ENCODE assay signal across 8 mouse cellular contexts in genomic region chr12:105683933-105684901, GRCm38 (mm10). TPM values are rescaled to one million over a fixed set of nuclear protein-coding genes. Genes with fewer than 3 reads are reported as not detected.
DNase-seq lines count a peak whose midpoint lies in the region; ATAC-seq and TF ChIP-seq lines count a peak whose summit lies in the region.

Gene Gskip (plus strand): TSS chr12:105684829.

- H3K4me1 ChIP-seq in G1E (ENCODE audit: insufficient read depth, low read depth, low read length) = peaks cover 65% of the 10 kb centered on the region
- peaks cover 6% of the 10 kb centered on the region; the same call in 1 of the 2 replicates for H3K4me1 ChIP-seq in forebrain, embryonic 11.5 days (replicated peaks; ENCODE audit: control insufficient read depth, insufficient read depth, low read length)
- H3K4me1 ChIP-seq in heart, postnatal 0 days (ENCODE audit: control insufficient read depth, insufficient read depth) = peaks cover 17% of the 10 kb centered on the region; the same call in 1 of the 2 replicates
- peaks cover 5% of the 10 kb centered on the region; the same call in 1 of the 2 replicates for H3K4me1 ChIP-seq in lung, adult 2 months (ENCODE audit: control insufficient read depth, insufficient read depth, low read length)
- H3K4me1 ChIP-seq in neural tube, embryonic 14.5 days (ENCODE audit: control insufficient read depth, insufficient read depth, low read length) = peaks cover 22% of the 10 kb centered on the region

- H3K9ac ChIP-seq in forebrain, embryonic 11.5 days (ENCODE audit: low read length) = peak within 1 kb of the TSS; percentile 86
- H3K9ac ChIP-seq in heart, postnatal 0 days (replicated peaks; ENCODE audit: low read depth, low read length) = peak within 1 kb of the TSS; percentile 87
- H3K9ac ChIP-seq in neural tube, embryonic 14.5 days (replicated peaks; ENCODE audit: low read depth, low read length) = peak within 1 kb of the TSS; percentile 90

- H3K4me2 ChIP-seq in forebrain, embryonic 11.5 days (ENCODE audit: low read depth, low read length, severe bottlenecking) = peak within 1 kb of the TSS; percentile 94
- H3K4me2 ChIP-seq in heart, postnatal 0 days (ENCODE audit: low read depth, low read length) = peak within 1 kb of the TSS; percentile 83
- H3K4me2 ChIP-seq in neural tube, embryonic 14.5 days (ENCODE audit: low read depth, low read length) = peak within 1 kb of the TSS; percentile 93

- H3K27ac ChIP-seq in forebrain, embryonic 11.5 days (ENCODE audit: low read depth, low read length) = peak within 1 kb of the TSS; percentile 81
- peak within 1 kb of the TSS; percentile 90 for H3K27ac ChIP-seq in heart, postnatal 0 days (ENCODE audit: low read depth)
- peak within 1 kb of the TSS; percentile 91 for H3K27ac ChIP-seq in neural tube, embryonic 14.5 days (ENCODE audit: low read depth, low read length)

- ATAC-seq in G1E (ENCODE audit: extremely low read depth, insufficient number of reproducible peaks, low FRiP score, poor library complexity, severe bottlenecking) = peak; percentile 55
- peak; percentile 62 for ATAC-seq in forebrain, embryonic 11.5 days (replicated peaks; ENCODE audit: low FRiP score)
- peak; percentile 21 for ATAC-seq in heart, postnatal 0 days (ENCODE audit: insufficient read depth, low read depth)
- peak; percentile 52 for ATAC-seq in neural tube, embryonic 14.5 days (ENCODE audit: low read depth)

- no peak for TF ChIP-seq EP300 in heart, postnatal 0 days (IDR thresholded peaks at IDR 0.05; ENCODE audit: low read depth)

- no peak for TF ChIP-seq CTCF in G1E (IDR thresholded peaks at IDR 0.05; ENCODE audit: low read depth, low read length)
- TF ChIP-seq CTCF in heart, postnatal 0 days (IDR thresholded peaks at IDR 0.05; ENCODE audit: low read depth) = no peak
- TF ChIP-seq CTCF in lung, adult 2 months (IDR thresholded peaks at IDR 0.05; ENCODE audit: insufficient read depth, low read length) = no peak

- H3K4me3 ChIP-seq in G1E (ENCODE audit: low read depth, low read length) = peak within 1 kb of the TSS; percentile 87
- peak within 1 kb of the TSS; percentile 91 for H3K4me3 ChIP-seq in forebrain, embryonic 11.5 days (ENCODE audit: low read depth, low read length)
- peak within 1 kb of the TSS; percentile 88 for H3K4me3 ChIP-seq in heart, postnatal 0 days (ENCODE audit: low read depth, low read length)
- H3K4me3 ChIP-seq in lung, adult 2 months (replicated peaks; ENCODE audit: extremely low read depth, low read depth, low read length) = peak within 1 kb of the TSS; percentile 80
- H3K4me3 ChIP-seq in neural tube, embryonic 14.5 days (ENCODE audit: low read depth, low read length) = peak within 1 kb of the TSS; percentile 89

- H3K9me3 ChIP-seq in G1E (replicated peaks) = no peaks in the 10 kb centered on the region
- no peaks in the 10 kb centered on the region for H3K9me3 ChIP-seq in forebrain, embryonic 11.5 days (ENCODE audit: control insufficient read depth, low read length)
- H3K9me3 ChIP-seq in heart, postnatal 0 days (replicated peaks; ENCODE audit: control insufficient read depth, low read length) = no peaks in the 10 kb centered on the region
- H3K9me3 ChIP-seq in neural tube, embryonic 14.5 days (ENCODE audit: control insufficient read depth, low read length) = no peaks in the 10 kb centered on the region

- TF ChIP-seq POLR2A in lung, adult 2 months (IDR thresholded peaks at IDR 0.05; ENCODE audit: borderline replicate concordance, extremely low read depth, low read depth, low read length) = no peak

- DNase-seq in G1E (ENCODE audit: low spot score) = peak; percentile 72
- DNase-seq in c-Kit-positive CD71-positive TER-119-negative erythroid progenitor cells, embryonic 14.5 days (ENCODE audit: low read depth) = peak; percentile 72
- DNase-seq in forebrain, embryonic 11.5 days (ENCODE audit: low spot score) = peak; percentile 73
- peak; percentile 52 for DNase-seq in heart, postnatal 0 days (ENCODE audit: low spot score)
- peak; percentile 36 to 60 for DNase-seq in kidney, postnatal 4 days
- peak; percentile 47 for DNase-seq in lung, adult 2 months
- DNase-seq in thymus, postnatal 14 days = peak; percentile 46

- WGBS in forebrain, embryonic 11.5 days = 4% methylated on average over 39 of the region's 41 CpGs
- under 1% methylated on average over 41 of the region's 41 CpGs for WGBS in heart, postnatal 0 days
- WGBS in lung, adult 2 months = 1% methylated on average over 41 of the region's 41 CpGs
- 2% methylated on average over 41 of the region's 41 CpGs for WGBS in neural tube, embryonic 14.5 days

- H3K36me3 ChIP-seq in G1E (replicated peaks) = peaks cover 58% of the 10 kb centered on the region
- H3K36me3 ChIP-seq in forebrain, embryonic 11.5 days (ENCODE audit: control insufficient read depth, insufficient read depth, low read length) = no peaks in the 10 kb centered on the region; the same call in 1 of the 2 replicates
- 0 out of 2 replicates have a peak, but pooled peaks cover under 1% of the 10 kb centered on the region for H3K36me3 ChIP-seq in heart, postnatal 0 days (replicated peaks; ENCODE audit: control insufficient read depth, insufficient read depth, low read length)
- H3K36me3 ChIP-seq in neural tube, embryonic 14.5 days (ENCODE audit: control insufficient read depth, insufficient read depth, low read length) = no peaks in the 10 kb centered on the region

- no peaks in the 10 kb centered on the region for H3K27me3 ChIP-seq in G1E (ENCODE audit: insufficient read depth, low read length)
- H3K27me3 ChIP-seq in forebrain, embryonic 11.5 days (ENCODE audit: control insufficient read depth, insufficient read depth, low read length) = no peaks in the 10 kb centered on the region
- no peaks in the 10 kb centered on the region for H3K27me3 ChIP-seq in heart, postnatal 0 days (ENCODE audit: control insufficient read depth, insufficient read depth, low read length)
- no peaks in the 10 kb centered on the region for H3K27me3 ChIP-seq in neural tube, embryonic 14.5 days (ENCODE audit: control insufficient read depth, insufficient read depth, low read length)

RNA-seq across cellular contexts. Expression of gene Gskip, which starts in this region (rescaled TPM):
- 34.6 and 37.2 TPM in 2 replicates for total RNA-seq in G1E (2014; fragmentation: Nextera tagmentation)
- total RNA-seq in G1E (2017) = 37.2 and 38.9 TPM in 2 replicates
- 2.9 and 3.3 TPM in 2 replicates for polyA plus RNA-seq in G1E (2012)
- 30.4 and 32.6 TPM in 2 replicates for polyA plus RNA-seq in forebrain, embryonic 11.5 days (2014; fragmentation: Nextera tagmentation; extraction: Ambion mirVana)
- 7.0 and 8.8 TPM in 2 replicates for total RNA-seq in heart, postnatal 0 days (2014; rRNA removed; ENCODE audit: low replicate concordance)
- 16.8 and 17.1 TPM in 2 replicates for polyA plus RNA-seq in heart, postnatal 0 days (2015; fragmentation: Nextera tagmentation; extraction: Ambion mirVana)
- polyA plus RNA-seq in lung, adult 2 months (2012; rRNA removed) = 7.3 and 10.9 TPM in 2 replicates
- polyA plus RNA-seq in neural tube, embryonic 14.5 days (2014; fragmentation: Nextera tagmentation; extraction: Ambion mirVana) = 30.3 and 34.3 TPM in 2 replicates

Comparison
In these comparisons a context has a peak if more than half of its experiments do, and no peak if none do; other contexts are left out.
1. Peak in every context shown above with its lines: DNase-seq, ATAC-seq, H3K4me3 ChIP-seq and H3K27ac ChIP-seq.